Mouse (Mus musculus) limb, embryonic 12.5 days (tissue): ENCODE measurements at regions not wholly inside any gene's neighbourhood (a gene's known extent, or its start where the extent isn't known, plus 50 kb on each side); places are given as distances from the start of the nearest gene placed in this dataset.

Experiments
- ATAC-seq: fragments of 200-750 bp; cut with Nextera tagmentation; 2 replicates; pipeline ENCODE4 v1.8.0; 2017; ENCODE audit warnings: low read depth, moderate TSS enrichment; ENCODE audit not compliant: insufficient number of reproducible peaks, insufficient read depth, low FRiP score, low TSS enrichment
- H3K27ac ChIP-seq: fragments of 300-500 bp; sonication (generic); 2 replicates; pipeline ENCODE4 v1.5.1; 2016; ENCODE audit warnings: mild to moderate bottlenecking, moderate library complexity
- H3K27me3 ChIP-seq: fragments of 300-500 bp; sonication (generic); 2 replicates; pipeline ENCODE4 v1.6.1; 2016; ENCODE audit warnings: mild to moderate bottlenecking, moderate library complexity
- H3K36me3 ChIP-seq: fragments of 300-500 bp; sonication (generic); 2 replicates; pipeline ENCODE4 v1.6.1; 2016; ENCODE audit warnings: mild to moderate bottlenecking, moderate library complexity
- H3K4me1 ChIP-seq: fragments of 300-500 bp; sonication (generic); replicated peaks from 2 replicates; pipeline ENCODE4 v1.6.1; 2016
- H3K4me2 ChIP-seq: fragments of 300-500 bp; sonication (generic); 2 replicates; pipeline ENCODE4 v1.6.1; 2016; ENCODE audit warnings: mild to moderate bottlenecking, moderate library complexity
- H3K4me3 ChIP-seq: fragments of 300-500 bp; sonication (generic); replicated peaks from 2 replicates; pipeline ENCODE4 v1.5.1; 2016; ENCODE audit warnings: mild to moderate bottlenecking
- H3K9ac ChIP-seq: fragments of 300-500 bp; sonication (generic); replicated peaks from 2 replicates; pipeline ENCODE4 v1.6.1; 2016; ENCODE audit warnings: mild to moderate bottlenecking, moderate library complexity
- H3K9me3 ChIP-seq: fragments of 300-500 bp; sonication (generic); 2 replicates; pipeline ENCODE4 v1.6.1; 2016; ENCODE audit warnings: mild to moderate bottlenecking, moderate library complexity
- WGBS: fragments of 180-500 bp; shearing (Covaris S2); methylation state at CpG from one replicate; pipeline ENCODE4 v1.1.7; 2016; 5-methylcytosine and 5-hydroxymethylcytosine counted together

DNA sequence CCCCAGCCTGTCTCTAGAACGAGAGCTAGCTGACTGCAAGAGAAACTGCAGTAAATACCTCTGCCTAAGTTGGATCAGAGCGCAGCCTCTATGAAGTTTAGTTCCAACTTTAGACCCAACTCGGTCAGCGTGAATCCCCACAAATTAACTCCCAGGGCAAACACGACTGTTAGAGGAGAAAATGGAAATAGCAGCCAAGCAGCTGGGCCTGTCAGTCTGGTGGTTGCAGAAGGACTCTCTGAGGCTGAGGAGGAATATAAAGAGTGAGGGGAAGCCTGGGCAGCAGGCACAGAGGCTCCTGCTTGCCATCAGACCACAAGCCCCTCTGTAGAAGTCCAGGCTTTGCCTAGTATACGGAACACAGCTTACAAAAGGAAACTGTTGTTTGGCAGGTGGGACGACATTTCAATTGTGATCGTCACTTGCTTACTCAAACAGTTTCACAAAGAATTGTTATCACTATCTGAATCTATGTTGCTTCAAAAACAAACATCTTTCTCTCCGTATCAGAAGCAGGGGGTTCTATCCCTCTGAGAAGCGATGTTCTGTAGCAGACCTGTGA, 135.0 kb downstream of the Lmo4 start:
- no peaks in the 10 kb centered on the region for H3K4me1 ChIP-seq
- H3K27ac ChIP-seq = no peak overlapping the region
- ATAC-seq = no peak
- H3K4me2 ChIP-seq = no peak overlapping the region
- 78% methylated on average over 10 of the region's 10 CpGs for WGBS
- H3K36me3 ChIP-seq = no peaks in the 10 kb centered on the region
- no peaks in the 10 kb centered on the region for H3K9me3 ChIP-seq
- no peak overlapping the region for H3K9ac ChIP-seq
- no peaks in the 10 kb centered on the region for H3K27me3 ChIP-seq
- H3K4me3 ChIP-seq = no peak overlapping the region

DNA sequence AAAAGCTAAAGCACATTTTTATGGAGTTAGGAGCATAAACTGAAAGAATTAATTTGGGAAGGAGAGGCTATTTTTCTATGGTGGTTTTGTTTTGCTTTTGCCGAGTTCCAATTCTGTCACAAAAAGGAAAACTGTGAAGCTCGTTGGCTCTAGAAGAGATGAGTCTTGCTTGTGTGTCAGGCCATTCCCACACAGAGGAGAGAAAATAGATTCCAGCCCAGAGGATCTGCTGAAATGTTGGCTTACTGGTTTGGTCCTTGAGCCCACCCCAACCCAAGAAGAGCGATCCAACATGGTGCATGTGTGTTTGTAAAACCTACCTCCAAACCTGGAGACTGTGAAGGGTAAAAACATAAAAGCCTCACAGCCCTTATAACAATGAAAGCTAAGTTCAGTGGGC, 138.0 kb downstream of the Lmo4 start:
- no peaks in the 10 kb centered on the region for H3K27me3 ChIP-seq
- no peak for ATAC-seq
- no peaks in the 10 kb centered on the region for H3K4me1 ChIP-seq
- no peak overlapping the region for H3K4me3 ChIP-seq
- H3K4me2 ChIP-seq = no peak overlapping the region
- no peak overlapping the region for H3K9ac ChIP-seq
- no peak overlapping the region for H3K27ac ChIP-seq
- no peaks in the 10 kb centered on the region for H3K36me3 ChIP-seq
- no peaks in the 10 kb centered on the region for H3K9me3 ChIP-seq
- 89% methylated on average over 3 of the region's 3 CpGs for WGBS

- 78% methylated on average over 4 of the region's 4 CpGs for WGBS
- Histone ChIP-seq H3K4me2 (no peak overlapping the region), H3K27ac (no peak overlapping the region), H3K36me3 (no peaks in the 10 kb centered on the region), H3K9me3 (no peaks in the 10 kb centered on the region), H3K9ac (no peak overlapping the region), H3K4me3 (no peak overlapping the region), H3K27me3 (no peaks in the 10 kb centered on the region), H3K4me1 (no peaks in the 10 kb centered on the region)
- no peak for ATAC-seq
Measured at GRCm38 (mm10) chr3:144058106-144058505, 146.9 kb downstream of the Lmo4 start.

DNA sequence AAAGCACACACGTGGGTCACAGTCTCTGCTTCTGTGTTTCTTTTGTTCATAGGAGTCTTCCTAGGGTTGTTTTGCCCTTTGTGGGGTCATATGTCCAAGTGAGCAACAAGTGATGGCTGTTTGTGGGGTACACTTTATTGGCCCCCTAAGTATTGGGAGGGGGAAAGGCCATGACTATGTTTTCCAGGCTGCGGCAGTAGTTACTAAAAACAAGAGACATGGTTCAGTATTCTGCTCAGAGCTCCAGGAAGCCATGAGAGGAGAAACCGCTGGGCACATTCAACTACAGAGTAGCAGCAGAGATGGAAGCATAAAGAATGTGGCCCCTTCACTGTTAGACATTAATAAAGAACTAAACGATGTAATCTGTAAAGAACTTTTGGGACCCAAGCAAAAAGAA, 154.7 kb downstream of the Lmo4 start:
- 74% methylated on average over 4 of the region's 4 CpGs for WGBS
- no peak overlapping the region for H3K9ac ChIP-seq
- H3K36me3 ChIP-seq = no peaks in the 10 kb centered on the region
- no peak overlapping the region for H3K4me2 ChIP-seq
- 0 out of 2 replicates have a peak, but pooled peaks cover 3% of the 10 kb centered on the region for H3K4me1 ChIP-seq
- no peak for ATAC-seq
- H3K9me3 ChIP-seq = no peaks in the 10 kb centered on the region
- no peak overlapping the region for H3K4me3 ChIP-seq
- no peaks in the 10 kb centered on the region for H3K27me3 ChIP-seq
- H3K27ac ChIP-seq = 0 out of 2 replicates have a peak overlapping the region, but pooled peaks have one; percentile 35

GRCm38 (mm10) chr3:144049270-144049669, 155.8 kb downstream of the Lmo4 start:
- Histone ChIP-seq H3K27ac (no peak overlapping the region), H3K9ac (no peak overlapping the region), H3K27me3 (no peaks in the 10 kb centered on the region), H3K9me3 (no peaks in the 10 kb centered on the region), H3K4me2 (no peak overlapping the region), H3K4me3 (no peak overlapping the region), H3K36me3 (no peaks in the 10 kb centered on the region), H3K4me1 (0 out of 2 replicates have a peak, but pooled peaks cover 3% of the 10 kb centered on the region)
- WGBS = 47% methylated on average over 4 of the region's 4 CpGs
- ATAC-seq = no peak

GRCm38 (mm10) chr3:144044366-144044765, 160.7 kb downstream of the Lmo4 start:
- no peak for ATAC-seq
- H3K36me3 ChIP-seq = no peaks in the 10 kb centered on the region
- 93% methylated on average over 2 of the region's 2 CpGs for WGBS
- no peaks in the 10 kb centered on the region for H3K27me3 ChIP-seq
- H3K9me3 ChIP-seq = no peaks in the 10 kb centered on the region
- H3K4me2 ChIP-seq = no peak overlapping the region
- no peak overlapping the region for H3K4me3 ChIP-seq
- peaks cover 5% of the 10 kb centered on the region for H3K4me1 ChIP-seq
- H3K9ac ChIP-seq = no peak overlapping the region
- H3K27ac ChIP-seq = no peak overlapping the region

- Histone ChIP-seq H3K27ac (no peak overlapping the region), H3K9me3 (no peaks in the 10 kb centered on the region), H3K36me3 (no peaks in the 10 kb centered on the region), H3K4me1 (peaks cover 5% of the 10 kb centered on the region), H3K27me3 (no peaks in the 10 kb centered on the region), H3K4me3 (no peak overlapping the region), H3K4me2 (no peak overlapping the region), H3K9ac (no peak overlapping the region)
- ATAC-seq = no peak
- 36% methylated on average over 5 of the region's 5 CpGs for WGBS
Measured at GRCm38 (mm10) chr3:144041788-144042187, 163.2 kb downstream of the Lmo4 start.

DNA sequence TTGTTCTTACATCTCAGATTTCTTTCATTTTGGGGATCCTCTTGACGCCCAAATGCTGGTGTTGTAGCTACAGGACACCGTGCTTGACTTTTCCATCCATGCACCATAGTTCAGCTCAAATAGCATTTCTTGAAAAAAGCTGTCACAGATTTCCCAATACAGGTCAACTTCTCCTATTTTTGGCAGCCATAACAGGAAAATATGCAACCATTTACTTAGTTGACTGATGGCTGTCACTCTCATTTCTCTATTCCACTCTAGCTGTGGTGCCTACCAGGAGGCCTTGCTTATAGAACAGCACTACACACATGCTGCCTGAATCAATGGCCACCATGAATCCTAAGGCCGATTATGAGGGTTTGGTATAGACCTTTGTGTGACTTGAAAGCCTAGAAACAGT, 165.5 kb downstream of the Lmo4 start:
- peaks cover 5% of the 10 kb centered on the region for H3K4me1 ChIP-seq
- no peaks in the 10 kb centered on the region for H3K36me3 ChIP-seq
- H3K4me3 ChIP-seq = no peak overlapping the region
- no peaks in the 10 kb centered on the region for H3K27me3 ChIP-seq
- 83% methylated on average over 3 of the region's 3 CpGs for WGBS
- H3K4me2 ChIP-seq = no peak overlapping the region
- no peak for ATAC-seq
- no peak overlapping the region for H3K9ac ChIP-seq
- no peak overlapping the region for H3K27ac ChIP-seq
- no peaks in the 10 kb centered on the region for H3K9me3 ChIP-seq

DNA sequence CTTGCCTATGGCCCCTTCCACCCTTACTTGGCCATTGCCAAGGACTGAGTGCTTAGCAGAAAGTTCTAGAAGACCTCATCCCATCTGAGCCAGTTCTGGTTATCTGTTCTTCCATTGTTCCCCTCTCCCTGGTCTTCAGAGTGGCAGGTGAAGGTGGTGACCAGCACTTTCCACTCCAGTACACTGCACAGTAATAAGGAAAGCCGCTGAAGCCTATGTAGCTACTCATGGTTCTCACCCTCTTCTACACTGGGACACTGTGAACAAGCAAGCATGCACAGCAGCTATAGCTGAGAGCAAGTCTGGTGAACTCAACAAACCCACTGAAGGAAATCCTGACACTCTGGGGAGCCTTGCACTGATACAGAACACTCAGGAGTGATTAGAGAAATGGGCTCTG, 175.4 kb downstream of the Lmo4 start:
- no peak for ATAC-seq
- Histone ChIP-seq H3K4me2 (no peak overlapping the region), H3K9me3 (no peaks in the 10 kb centered on the region), H3K9ac (no peak overlapping the region), H3K4me3 (no peak overlapping the region), H3K27me3 (no peaks in the 10 kb centered on the region), H3K27ac (no peak overlapping the region), H3K4me1 (no peaks in the 10 kb centered on the region), H3K36me3 (no peaks in the 10 kb centered on the region)
- WGBS = 100% methylated on average over 1 of the region's 1 CpGs

GRCm38 (mm10) chr3:144029121-144029520, 175.9 kb downstream of the Lmo4 start:
- WGBS = 85% methylated on average over 3 of the region's 3 CpGs
- Histone ChIP-seq H3K27me3 (no peaks in the 10 kb centered on the region), H3K4me2 (no peak overlapping the region), H3K4me1 (no peaks in the 10 kb centered on the region), H3K36me3 (no peaks in the 10 kb centered on the region), H3K4me3 (no peak overlapping the region), H3K27ac (no peak overlapping the region), H3K9me3 (no peaks in the 10 kb centered on the region), H3K9ac (no peak overlapping the region)
- no peak for ATAC-seq

GRCm38 (mm10) chr3:144027134-144027980, 177.7 kb downstream of the Lmo4 start:
- H3K9me3 ChIP-seq = no peaks in the 10 kb centered on the region
- H3K27me3 ChIP-seq = no peaks in the 10 kb centered on the region
- H3K27ac ChIP-seq = no peak overlapping the region
- H3K36me3 ChIP-seq = no peaks in the 10 kb centered on the region
- H3K4me1 ChIP-seq = no peaks in the 10 kb centered on the region
- WGBS = 90% methylated on average over 6 of the region's 6 CpGs
- no peak for ATAC-seq
- no peak overlapping the region for H3K4me3 ChIP-seq
- H3K9ac ChIP-seq = no peak overlapping the region
- no peak overlapping the region for H3K4me2 ChIP-seq
